Mouse (Mus musculus) E14TG2a.4 (cell line): ENCODE data around the gene Vmn1r80.
"Not testable (repeated sequence)": the region's sequence is repeated elsewhere in the genome, so short reads cannot be mapped to it uniquely, and the experiment has no call there.

Experiments
- H3K27me3 ChIP-seq: 2 replicates; pipeline ENCODE4 v1.6.1; 2014; ENCODE audit warnings: low read length, control low read depth; ENCODE audit not compliant: insufficient read depth
- H3K36me3 ChIP-seq: 2 replicates; pipeline ENCODE4 v1.6.1; 2014; ENCODE audit warnings: low read length, control low read depth; ENCODE audit not compliant: insufficient read depth
- H3K4me1 ChIP-seq: replicated peaks from 2 replicates; pipeline ENCODE4 v1.6.1; 2014; ENCODE audit warnings: low read depth, low read length, control low read depth
- H3K4me3 ChIP-seq: replicated peaks from 2 replicates; pipeline ENCODE4 v1.5.1; 2014; ENCODE audit warnings: mild to moderate bottlenecking, low read length
- H3K9me3 ChIP-seq: 2 replicates; pipeline ENCODE4 v1.6.1; 2014; ENCODE audit warnings: low read length, control low read depth
- CTCF ChIP-seq: conservative IDR thresholded peaks from 2 replicates; pipeline ENCODE4 v1.5.1; 2014; ENCODE audit warnings: low read length
- NANOG ChIP-seq: IDR thresholded peaks from 2 replicates; pipeline ENCODE4 v1.6.1; 2014; ENCODE audit warnings: borderline replicate concordance, low read length, mixed read lengths
- POU5F1 ChIP-seq: IDR thresholded peaks from 2 replicates; pipeline ENCODE4 v1.6.1; 2014; ENCODE audit warnings: low read length, borderline replicate concordance

Gene Vmn1r80

DNA sequence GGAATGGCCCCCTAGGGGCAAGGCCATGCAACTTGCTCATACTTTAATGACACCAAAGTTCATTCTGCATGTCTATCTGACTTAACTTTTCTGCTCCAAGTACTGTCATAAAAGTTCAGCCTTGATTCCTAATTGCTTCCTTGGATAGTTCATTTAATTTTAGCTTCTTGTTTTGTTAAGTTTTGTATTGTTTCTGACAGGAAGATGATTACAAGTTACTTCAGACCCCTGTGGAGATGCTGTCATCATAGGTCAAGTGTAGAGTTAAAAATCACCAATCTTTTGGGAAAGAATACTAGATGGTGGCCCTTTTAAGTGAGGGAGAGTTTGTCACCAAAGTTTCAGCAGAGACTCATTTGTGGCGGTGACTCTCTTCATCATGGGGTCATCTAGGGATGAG, at the start of gene Vmn1r80:
TSS of gene Vmn1r80 (plus strand) at position 301 of the 400 bp plus-strand sequence.
- Histone ChIP-seq H3K4me1 (no peaks in the 10 kb centered on the region; the same call in 1 of the 2 replicates), H3K36me3 (no peaks in the 10 kb centered on the region), H3K27me3 (no peaks in the 10 kb centered on the region), H3K4me3 (no peak within 1 kb of the TSS), H3K9me3 (no peaks in the 10 kb centered on the region)
- TF ChIP-seq POU5F1, result no peak

- H3K36me3 ChIP-seq, result no peaks in the 10 kb centered on the region
- no peaks in the 10 kb centered on the region for H3K9me3 ChIP-seq
- no peaks in the 10 kb centered on the region for H3K27me3 ChIP-seq
- TF ChIP-seq POU5F1 (no peak), CTCF (no peak), NANOG (no peak)
- H3K4me3 ChIP-seq, result no peak within 1 kb of the TSS
- no peaks in the 10 kb centered on the region for H3K4me1 ChIP-seq
Observed at GRCm38 (mm10) chr7:12149957-12150356, 39.1 kb upstream of the Vmn1r80 start, which contains the start of gene Vmn1r78. TSS of gene Vmn1r78 (plus strand) at chr7:12150257.

- not testable (repeated sequence) for H3K36me3 ChIP-seq, H3K9me3 ChIP-seq, H3K27me3 ChIP-seq, H3K4me3 ChIP-seq, H3K4me1 ChIP-seq
Observed at GRCm38 (mm10) chr7:12156463-12156862, 32.6 kb upstream of the Vmn1r80 start.

GRCm38 (mm10) chr7:12170979-12171378, 18.1 kb upstream of the Vmn1r80 start, which contains the start of gene Vmn1r79:
TSS of gene Vmn1r79 (plus strand) at chr7:12171279.
- not testable (repeated sequence) for H3K9me3 ChIP-seq, H3K27me3 ChIP-seq, H3K4me1 ChIP-seq, H3K36me3 ChIP-seq, H3K4me3 ChIP-seq

- H3K9me3 ChIP-seq, H3K36me3 ChIP-seq, H3K4me3 ChIP-seq, H3K27me3 ChIP-seq, H3K4me1 ChIP-seq: not testable (repeated sequence)
Observed at GRCm38 (mm10) chr7:12172926-12173325, 16.2 kb upstream of the Vmn1r80 start.

- no peaks in the 10 kb centered on the region for H3K27me3 ChIP-seq
- no peaks in the 10 kb centered on the region; the same call in 1 of the 2 replicates for H3K4me1 ChIP-seq
- H3K9me3 ChIP-seq, result peaks cover 30% of the 10 kb centered on the region
- H3K36me3 ChIP-seq, result no peaks in the 10 kb centered on the region
- no peak overlapping the region for H3K4me3 ChIP-seq
- no peak; the same call in 1 of the 2 replicates for TF ChIP-seq NANOG
- no peak for TF ChIP-seq POU5F1
- TF ChIP-seq CTCF, result no peak
Observed at GRCm38 (mm10) chr7:12204141-12204540, 15.1 kb downstream of the Vmn1r80 start.
